Mouse (Mus musculus) embryonic fibroblast, embryonic 13.5 days (primary cell): ENCODE data around the gene Itpripl2.
A peak's percentile ranks its signal among the peaks of the same experiment; 100 is the strongest.

Experiments
- CTCF ChIP-seq: IDR thresholded peaks from 2 replicates; pipeline ENCODE4 v1.5.1; 2011; ENCODE audit warnings: mild to moderate bottlenecking, control low read depth, low read length, moderate library complexity, borderline replicate concordance; ENCODE audit not compliant: insufficient read depth
- POLR2A ChIP-seq: IDR thresholded peaks from 2 replicates; pipeline ENCODE4 v1.6.1; 2011; ENCODE audit warnings: low read depth, mild to moderate bottlenecking, control low read depth, low read length, moderate library complexity

- peak; percentile 44 for TF ChIP-seq POLR2A
- TF ChIP-seq CTCF: no peak
Observed at GRCm38 (mm10) chr7:118532519-118533177, 40.9 kb upstream of the Itpripl2 start.
